Mouse (Mus musculus) heart, adult 2 months (tissue): ENCODE results near the gene Gm49339.

Source experiments
- CTCF ChIP-seq: fragments of 200-600 bp; IDR thresholded peaks from 2 replicates; pipeline ENCODE4 v1.8.1; 2022; ENCODE audit warnings: antibody characterized with exemption, mild to moderate bottlenecking, moderate library complexity
- EP300 ChIP-seq: fragments of 200-500 bp; IDR thresholded peaks from 2 replicates; pipeline ENCODE4 v1.6.1; 2011; ENCODE audit warnings: low read depth, low read length, control low read depth; ENCODE audit not compliant: insufficient read depth

GRCm38 (mm10) chr10:51454365-51454764, 26.0 kb upstream of the Gm49339 start:
- TF ChIP-seq EP300 (no peak), CTCF (no peak)
